Mouse (Mus musculus) hindbrain, embryonic 14.5 days (tissue): ENCODE measurements around the gene Nt5e. TPM values are rescaled to one million over a fixed set of nuclear protein-coding genes. Genes with fewer than 3 reads are reported as not detected.

Experiments
- ATAC-seq: fragments of 200-750 bp; cut with Nextera tagmentation; 2 replicates; pipeline ENCODE4 v1.8.0; 2017; ENCODE audit warnings: moderate number of reproducible peaks, mild to moderate bottlenecking, moderate TSS enrichment, moderate library complexity; ENCODE audit not compliant: low FRiP score
- DNase-seq: peaks from one replicate; pipeline ENCODE4 v3.0.0-alpha.2; 2015; ENCODE audit warnings: low spot score
- H3K27ac ChIP-seq: fragments of 300-500 bp; sonication (generic); 2 replicates; pipeline ENCODE4 v1.5.1; 2014; ENCODE audit warnings: mild to moderate bottlenecking, moderate library complexity
- H3K27me3 ChIP-seq: fragments of 300-500 bp; sonication (generic); 2 replicates; pipeline ENCODE4 v1.6.1; 2014; ENCODE audit warnings: mild to moderate bottlenecking, low read length, mixed read lengths; ENCODE audit not compliant: control insufficient read depth, insufficient read depth
- H3K36me3 ChIP-seq: fragments of 300-500 bp; sonication (generic); replicated peaks from 2 replicates; pipeline ENCODE4 v1.6.1; 2014; ENCODE audit not compliant: control insufficient read depth, insufficient read depth
- H3K4me1 ChIP-seq: fragments of 300-500 bp; sonication (generic); replicated peaks from 2 replicates; pipeline ENCODE4 v1.6.1; 2014; ENCODE audit warnings: antibody characterized with exemption, low read length, mixed read lengths; ENCODE audit not compliant: control insufficient read depth, insufficient read depth
- H3K4me2 ChIP-seq: fragments of 300-500 bp; sonication (generic); replicated peaks from 2 replicates; pipeline ENCODE4 v1.6.1; 2014; ENCODE audit warnings: mild to moderate bottlenecking, moderate library complexity
- H3K4me3 ChIP-seq: fragments of 300-500 bp; sonication (generic); replicated peaks from 2 replicates; pipeline ENCODE4 v1.5.1; 2014; ENCODE audit warnings: mild to moderate bottlenecking, low read length
- H3K9ac ChIP-seq: fragments of 300-500 bp; sonication (generic); 2 replicates; pipeline ENCODE4 v1.6.1; 2014
- H3K9me3 ChIP-seq: fragments of 300-500 bp; sonication (generic); 2 replicates; pipeline ENCODE4 v1.6.1; 2016; ENCODE audit warnings: low read length; ENCODE audit not compliant: control insufficient read depth
- WGBS: fragments of 180-500 bp; shearing (Covaris S2); extraction: QIAGEN DNeasy Blood & Tissue Kit; methylation state at CpG from one replicate; pipeline ENCODE4 v1.1.7; 2014; 5-methylcytosine and 5-hydroxymethylcytosine counted together
- polyA plus RNA-seq: library from polyadenylated mRNA; unstranded; fragments of >200 nt; fragmentation: Nextera tagmentation; extraction: Ambion mirVana; gene quantifications from 2 replicates; pipeline ENCODE4 v1.2.1, GENCODE M21; 2014

The Nt5e gene
- polyA plus RNA-seq, 1 experiment from 2014 or later: 0.86 TPM

GRCm38 (mm10) chr9:88307019-88307618 is 19.9 kb upstream of the Nt5e start:
- WGBS: 89% methylated on average over 2 of the region's 2 CpGs
- H3K9me3 ChIP-seq: no peaks in the 10 kb centered on the region

GRCm38 (mm10) chr9:88309127-88309526 is 17.9 kb upstream of the Nt5e start:
- H3K9ac ChIP-seq: no peak overlapping the region
- no peaks in the 10 kb centered on the region for H3K36me3 ChIP-seq
- 74% methylated on average over 1 of the region's 1 CpGs for WGBS
- no peaks in the 10 kb centered on the region for H3K9me3 ChIP-seq
- ATAC-seq (no peak), DNase-seq (no peak)
- H3K27ac ChIP-seq: no peak overlapping the region
- no peaks in the 10 kb centered on the region for H3K4me1 ChIP-seq
- no peak overlapping the region for H3K4me3 ChIP-seq
- no peak overlapping the region for H3K4me2 ChIP-seq
- H3K27me3 ChIP-seq: no peaks in the 10 kb centered on the region

More at GRCm38 (mm10) chr9:88307019-88307618, 19.9 kb upstream of the Nt5e start:
- no peak overlapping the region for H3K4me2 ChIP-seq
- no peaks in the 10 kb centered on the region for H3K36me3 ChIP-seq
- no peak overlapping the region for H3K9ac ChIP-seq
- ATAC-seq: no peak
- no peak overlapping the region for H3K27ac ChIP-seq
- H3K27me3 ChIP-seq: no peaks in the 10 kb centered on the region
- DNase-seq: no peak
- H3K4me3 ChIP-seq: no peak overlapping the region
- no peaks in the 10 kb centered on the region for H3K4me1 ChIP-seq

- Histone ChIP-seq H3K4me3 (no peak overlapping the region), H3K9me3 (no peaks in the 10 kb centered on the region), H3K36me3 (no peaks in the 10 kb centered on the region), H3K27me3 (no peaks in the 10 kb centered on the region), H3K27ac (no peak overlapping the region), H3K9ac (no peak overlapping the region), H3K4me1 (no peaks in the 10 kb centered on the region), H3K4me2 (no peak overlapping the region)
- no peak for DNase-seq
- ATAC-seq: no peak
Measured at GRCm38 (mm10) chr9:88319226-88319625, 7.8 kb upstream of the Nt5e start.

GRCm38 (mm10) chr9:88324616-88325015 is 2.4 kb upstream of the Nt5e start:
- Histone ChIP-seq H3K4me2 (no peak overlapping the region), H3K4me1 (no peaks in the 10 kb centered on the region; the same call in 1 of the 2 replicates), H3K27ac (no peak overlapping the region), H3K9ac (no peak overlapping the region), H3K9me3 (no peaks in the 10 kb centered on the region), H3K36me3 (no peaks in the 10 kb centered on the region), H3K27me3 (peaks cover 28% of the 10 kb centered on the region), H3K4me3 (no peak overlapping the region)
- no peak for ATAC-seq
- 93% methylated on average over 3 of the region's 3 CpGs for WGBS
- no peak for DNase-seq

GRCm38 (mm10) chr9:88328666-88329065 is 1.7 kb downstream of the Nt5e start:
- no peak for ATAC-seq
- no peak overlapping the region for H3K27ac ChIP-seq
- H3K4me3 ChIP-seq: no peak overlapping the region
- H3K9ac ChIP-seq: no peak overlapping the region
- H3K4me2 ChIP-seq: no peak overlapping the region
- peaks cover 44% of the 10 kb centered on the region for H3K27me3 ChIP-seq
- no peaks in the 10 kb centered on the region for H3K9me3 ChIP-seq
- DNase-seq: no peak
- H3K4me1 ChIP-seq: peaks cover 6% of the 10 kb centered on the region; the same call in 1 of the 2 replicates
- no peaks in the 10 kb centered on the region for H3K36me3 ChIP-seq
- WGBS: 15% methylated on average over 5 of the region's 5 CpGs

GRCm38 (mm10) chr9:88329166-88329748 is 2.3 kb downstream of the Nt5e start:
- Histone ChIP-seq H3K4me3 (no peak overlapping the region), H3K9me3 (no peaks in the 10 kb centered on the region), H3K9ac (no peak overlapping the region), H3K27me3 (peaks cover 44% of the 10 kb centered on the region), H3K27ac (no peak overlapping the region), H3K4me1 (peaks cover 6% of the 10 kb centered on the region; the same call in 1 of the 2 replicates), H3K36me3 (no peaks in the 10 kb centered on the region), H3K4me2 (no peak overlapping the region)
- no peak for ATAC-seq
- DNase-seq: no peak
- WGBS: 41% methylated on average over 10 of the region's 10 CpGs

- Histone ChIP-seq H3K36me3 (no peaks in the 10 kb centered on the region), H3K4me2 (no peak overlapping the region), H3K27ac (no peak overlapping the region), H3K9me3 (no peaks in the 10 kb centered on the region), H3K4me1 (peaks cover 6% of the 10 kb centered on the region; the same call in 1 of the 2 replicates), H3K4me3 (no peak overlapping the region), H3K9ac (no peak overlapping the region), H3K27me3 (peaks cover 43% of the 10 kb centered on the region)
- DNase-seq (no peak), ATAC-seq (no peak)
- WGBS: 69% methylated on average over 3 of the region's 3 CpGs
Measured at GRCm38 (mm10) chr9:88330316-88330715, 3.3 kb downstream of the Nt5e start.

GRCm38 (mm10) chr9:88332447-88332846 is 5.5 kb downstream of the Nt5e start:
- ATAC-seq (no peak), DNase-seq (no peak)
- 6% methylated on average over 3 of the region's 3 CpGs for WGBS
- H3K27ac ChIP-seq: no peak overlapping the region
- H3K9me3 ChIP-seq: no peaks in the 10 kb centered on the region
- no peaks in the 10 kb centered on the region for H3K36me3 ChIP-seq
- H3K9ac ChIP-seq: no peak overlapping the region
- H3K4me3 ChIP-seq: no peak overlapping the region
- H3K27me3 ChIP-seq: peaks cover 36% of the 10 kb centered on the region
- peaks cover 6% of the 10 kb centered on the region; the same call in 1 of the 2 replicates for H3K4me1 ChIP-seq
- no peak overlapping the region for H3K4me2 ChIP-seq

- H3K27me3 ChIP-seq: peaks cover 5% of the 10 kb centered on the region; the same call in 1 of the 2 replicates
- ATAC-seq (no peak), DNase-seq (no peak)
- H3K9me3 ChIP-seq: no peaks in the 10 kb centered on the region
- H3K4me1 ChIP-seq: 0 out of 2 replicates have a peak, but pooled peaks cover 6% of the 10 kb centered on the region
- no peak overlapping the region for H3K27ac ChIP-seq
- no peak overlapping the region for H3K9ac ChIP-seq
- no peak overlapping the region for H3K4me2 ChIP-seq
- H3K4me3 ChIP-seq: no peak overlapping the region
- WGBS: 75% methylated on average over 1 of the region's 2 CpGs
- no peaks in the 10 kb centered on the region for H3K36me3 ChIP-seq
Measured at GRCm38 (mm10) chr9:88335839-88336238, 8.8 kb downstream of the Nt5e start.
